Mouse (Mus musculus) kidney, adult 2 months (tissue): ENCODE results near the gene Cfap54.

ENCODE experiments used
- CTCF ChIP-seq: fragments of 200-500 bp; conservative IDR thresholded peaks from 2 replicates; pipeline ENCODE4 v1.5.1; 2011; ENCODE audit warnings: low read depth, mild to moderate bottlenecking, control low read depth, low read length, moderate library complexity, mixed read lengths; ENCODE audit not compliant: insufficient read depth, insufficient read length
- POLR2A ChIP-seq: fragments of 200-500 bp; IDR thresholded peaks from one replicate; pipeline ENCODE4 v1.6.1; 2011; ENCODE audit warnings: low read depth, low read length, control low read depth

- TF ChIP-seq POLR2A = no peak
- no peak for TF ChIP-seq CTCF
These were observed 149.0 kb downstream of the Cfap54 start for GRCm38 (mm10) chr10:92932464-92932863.
